Mouse (Mus musculus) right cerebral cortex, postnatal 4 days (tissue): ENCODE measurements around the gene Tbc1d22a.

Experiments used
- DNase-seq: peaks from one replicate; pipeline ENCODE4 v3.0.0-alpha.2; 2022

Tbc1d22a gene

GRCm38 (mm10) chr15:86239801-86240200, 25.5 kb downstream of the Tbc1d22a start:
- peak; percentile 63 for DNase-seq

DNA sequence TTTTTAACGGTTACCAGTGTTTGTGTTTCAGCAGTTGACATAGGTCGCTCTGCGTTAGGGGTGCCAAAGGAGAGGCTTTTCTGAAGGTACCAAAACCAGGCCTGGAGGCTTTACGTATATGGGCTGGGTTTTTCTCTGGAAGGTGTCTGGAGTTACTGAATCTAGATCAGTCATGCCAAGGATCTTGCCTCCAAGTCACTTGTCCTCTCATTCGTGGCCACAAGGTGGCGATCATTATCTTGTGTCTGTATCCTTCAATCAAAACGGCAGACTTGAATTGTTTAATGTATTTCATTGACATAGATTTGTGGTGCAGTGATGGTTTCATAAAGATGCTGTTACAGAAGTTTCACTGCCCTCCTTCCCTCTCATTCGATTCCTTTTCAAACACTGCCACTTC, 29.4 kb downstream of the Tbc1d22a start:
- DNase-seq: peak; percentile 76

DNA sequence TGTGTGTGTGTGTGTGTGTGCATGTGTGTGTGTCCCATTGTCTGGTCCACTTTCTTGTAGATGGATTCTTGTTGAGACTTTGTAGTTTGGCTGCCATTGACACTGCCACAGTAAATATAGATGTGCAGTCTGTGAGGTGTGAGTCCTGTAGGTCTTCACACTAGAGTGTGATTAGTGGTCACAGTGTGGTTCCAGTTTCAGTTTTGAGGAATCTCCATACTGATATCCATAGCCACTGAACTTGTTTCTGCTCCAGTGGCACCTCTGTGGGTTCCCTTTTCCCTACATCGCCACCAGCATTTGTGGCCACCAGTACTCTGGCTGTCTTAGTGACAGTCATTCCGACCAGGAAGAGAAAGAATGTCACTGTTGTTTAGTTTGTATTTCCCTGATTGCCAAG, 30.1 kb downstream of the Tbc1d22a start:
- DNase-seq: no peak

DNA sequence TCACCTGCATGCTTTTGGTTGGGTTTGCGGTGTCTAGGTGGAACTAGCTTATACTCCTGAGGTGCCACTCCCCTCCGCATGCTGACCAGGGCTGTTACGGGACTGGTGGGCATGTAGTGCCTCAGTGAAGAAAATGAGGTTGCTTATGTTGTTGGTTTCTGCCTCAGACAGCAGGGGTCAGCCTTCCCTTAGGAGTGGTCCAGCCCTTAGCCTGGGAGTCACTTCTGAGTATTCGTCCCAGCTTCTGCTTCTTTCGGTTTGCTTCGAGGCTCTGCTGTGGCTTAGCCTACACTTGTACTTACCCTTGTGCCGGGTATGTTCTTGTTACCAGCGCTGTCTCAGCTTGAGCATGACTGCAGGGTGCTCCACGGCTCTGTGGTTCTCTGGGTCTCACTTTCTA, 36.0 kb downstream of the Tbc1d22a start:
- DNase-seq: peak; percentile 58

- no peak for DNase-seq
Observed at GRCm38 (mm10) chr15:86252130-86252529, 37.9 kb downstream of the Tbc1d22a start.

GRCm38 (mm10) chr15:86252684-86253083, 38.4 kb downstream of the Tbc1d22a start:
- no peak for DNase-seq

GRCm38 (mm10) chr15:86253411-86253810, 39.2 kb downstream of the Tbc1d22a start:
- DNase-seq: no peak

GRCm38 (mm10) chr15:86256201-86256600, 41.9 kb downstream of the Tbc1d22a start:
- DNase-seq: no peak

DNA sequence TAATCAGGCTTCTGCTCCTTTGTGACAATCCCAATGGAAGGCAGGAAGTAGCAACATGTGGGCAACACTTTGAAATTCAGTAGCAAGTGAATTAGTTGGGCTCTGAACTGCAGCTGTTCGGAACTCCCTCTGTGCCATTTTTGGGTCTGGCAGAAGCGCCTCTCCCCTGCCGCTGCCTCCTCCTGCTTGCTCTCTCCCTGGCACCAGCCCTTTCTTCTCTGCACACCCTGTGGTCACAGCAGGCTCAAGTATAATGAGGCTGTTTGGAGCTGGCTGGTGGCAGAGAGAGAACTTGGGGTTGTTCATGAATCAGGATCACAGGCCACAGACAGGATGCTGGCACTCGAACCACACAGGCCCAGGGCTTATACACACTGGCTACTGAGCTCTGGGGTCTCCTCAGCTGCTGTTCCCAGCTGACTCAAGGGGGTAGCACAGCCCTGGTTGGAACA, 42.5 kb downstream of the Tbc1d22a start:
- no peak for DNase-seq

DNA sequence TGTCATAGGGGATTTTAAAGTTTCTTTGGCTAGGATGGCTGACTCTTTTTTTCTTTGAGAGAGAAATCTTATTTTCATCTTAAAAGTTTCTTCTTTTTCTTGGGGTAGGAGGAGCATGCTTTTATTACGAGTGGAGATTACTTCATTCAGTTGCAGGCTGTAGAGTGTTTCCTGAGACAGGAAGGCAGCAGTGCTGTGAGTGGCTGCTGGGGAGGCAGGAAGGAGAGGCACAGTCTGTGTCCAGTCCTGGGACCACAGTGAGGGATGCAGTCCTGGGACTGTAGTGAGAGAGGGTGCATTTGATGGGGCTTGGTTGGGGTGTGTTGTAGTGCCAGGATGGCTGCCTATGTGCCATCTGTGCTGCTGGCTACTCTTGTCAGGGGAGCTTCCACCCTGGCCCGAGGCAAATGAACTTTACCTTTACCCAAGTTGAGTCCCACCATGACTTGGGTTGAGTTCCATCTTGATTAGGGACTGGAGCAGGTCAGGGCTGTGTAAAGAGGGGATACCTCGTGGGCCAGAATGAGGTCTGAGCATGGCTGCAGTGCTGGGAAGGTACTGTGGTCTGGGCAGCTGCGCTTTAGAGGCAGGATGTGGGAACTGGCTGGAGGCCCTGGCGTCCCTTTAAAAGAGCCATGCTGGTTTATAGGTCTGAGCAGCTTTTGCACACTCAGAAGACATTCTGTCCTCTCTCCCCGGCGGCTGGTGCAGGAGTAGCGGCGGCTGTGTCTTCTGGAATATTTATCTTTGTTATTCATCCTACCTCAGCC, 43.8 kb downstream of the Tbc1d22a start:
- no peak for DNase-seq

GRCm38 (mm10) chr15:86259233-86259632, 45.0 kb downstream of the Tbc1d22a start:
- DNase-seq: no peak

GRCm38 (mm10) chr15:86260111-86260510, 45.9 kb downstream of the Tbc1d22a start:
- DNase-seq: no peak

DNA sequence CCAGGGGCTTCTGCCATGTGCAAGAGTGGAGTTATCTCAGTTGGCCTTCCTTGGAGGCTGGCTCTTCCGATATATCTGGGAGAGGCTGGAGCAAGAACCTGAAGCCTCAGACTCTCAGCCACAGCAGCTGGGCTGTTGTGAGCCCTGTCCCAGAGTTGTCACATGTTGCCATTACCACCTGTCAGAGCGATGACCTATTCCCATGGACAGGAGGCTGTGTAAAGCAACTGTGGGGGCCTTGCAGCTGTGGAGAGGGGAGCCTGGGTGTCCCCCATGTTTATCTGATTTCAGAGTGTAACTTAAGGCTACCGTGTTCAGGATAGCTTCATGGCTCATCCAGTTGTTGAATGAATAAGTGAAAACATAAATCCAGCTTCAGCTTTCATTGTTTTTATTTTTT, 50.1 kb downstream of the Tbc1d22a start:
- DNase-seq: no peak

DNA sequence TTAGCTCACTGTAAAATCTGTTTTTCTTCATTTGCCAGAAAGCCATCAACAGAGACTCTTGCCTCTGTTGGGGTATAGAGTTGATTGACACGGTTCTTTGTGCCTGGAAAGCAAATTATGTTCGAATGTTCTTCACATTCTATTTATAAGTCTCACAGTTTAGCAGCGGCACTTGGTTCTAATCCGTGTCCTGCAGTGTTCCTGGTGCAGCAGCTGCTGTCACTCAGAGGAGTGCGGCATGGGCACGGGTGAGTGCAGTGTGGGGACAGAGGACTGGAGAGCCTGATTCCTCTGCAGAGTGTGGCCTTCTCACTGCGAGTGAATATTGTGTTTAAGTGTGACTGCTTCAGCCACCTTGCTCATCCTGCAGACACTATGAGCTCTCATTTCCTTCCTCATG, 50.5 kb downstream of the Tbc1d22a start:
- no peak for DNase-seq

DNA sequence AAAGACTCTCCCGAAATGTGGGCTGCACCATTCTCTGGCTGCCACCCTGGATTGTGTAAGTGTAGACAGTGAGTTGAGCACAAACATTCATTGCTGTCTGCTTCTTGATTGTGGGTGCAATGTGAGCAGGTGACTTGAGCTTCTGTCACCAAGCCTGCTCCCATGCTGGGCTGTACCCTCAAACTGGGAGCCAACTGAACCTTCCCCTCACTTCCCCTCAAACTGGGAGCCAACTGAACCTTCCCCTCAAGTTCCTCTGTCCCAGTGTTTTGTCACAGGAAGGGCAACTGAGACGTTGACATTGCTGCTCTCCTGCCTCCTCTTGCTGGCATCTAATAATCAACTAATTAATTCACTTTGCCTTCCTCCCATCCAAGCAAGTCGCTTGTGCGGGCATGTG, 52.7 kb downstream of the Tbc1d22a start:
- DNase-seq: no peak

DNA sequence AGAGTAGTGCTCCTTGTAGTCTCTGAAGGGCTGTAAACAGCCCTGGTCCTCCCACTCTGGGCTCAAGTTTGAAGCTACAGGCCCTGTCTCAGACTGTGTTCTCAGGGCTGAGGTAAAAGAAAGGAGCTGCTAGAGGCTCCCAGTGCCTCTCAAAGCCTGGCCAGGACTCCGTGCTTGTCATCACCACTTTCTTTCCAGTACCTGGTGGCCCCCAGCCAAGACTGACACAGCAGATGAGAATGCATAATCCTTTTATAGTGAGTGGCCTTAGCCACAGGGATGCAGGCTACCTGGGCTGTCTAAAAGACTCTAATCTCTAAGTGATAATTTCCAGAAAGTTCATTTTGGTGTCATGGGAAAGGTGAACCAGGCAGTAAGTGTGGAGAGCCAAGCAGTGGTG, 54.3 kb downstream of the Tbc1d22a start:
- DNase-seq: no peak

DNA sequence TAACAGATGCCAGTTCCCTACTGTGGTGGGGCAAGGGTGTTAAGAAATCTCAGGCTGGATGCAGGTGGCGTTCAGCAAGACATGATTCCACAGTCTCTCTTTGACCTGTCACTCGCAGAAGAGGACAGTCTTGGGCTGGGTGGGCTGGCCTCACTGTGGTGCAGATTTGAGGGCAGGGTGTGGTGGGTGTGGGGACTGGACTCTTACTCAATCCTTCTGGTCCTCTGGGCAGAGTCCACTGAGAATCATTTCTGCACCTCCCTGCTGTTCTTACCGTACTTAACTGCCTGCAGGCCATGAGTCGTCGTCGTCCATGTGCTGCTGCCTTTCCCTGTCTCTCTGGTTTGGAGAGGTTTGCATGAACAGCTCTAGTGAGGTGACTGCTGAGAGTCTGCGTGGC, 61.5 kb downstream of the Tbc1d22a start:
- no peak for DNase-seq

GRCm38 (mm10) chr15:86276538-86277264, 62.4 kb downstream of the Tbc1d22a start:
- no peak for DNase-seq

DNA sequence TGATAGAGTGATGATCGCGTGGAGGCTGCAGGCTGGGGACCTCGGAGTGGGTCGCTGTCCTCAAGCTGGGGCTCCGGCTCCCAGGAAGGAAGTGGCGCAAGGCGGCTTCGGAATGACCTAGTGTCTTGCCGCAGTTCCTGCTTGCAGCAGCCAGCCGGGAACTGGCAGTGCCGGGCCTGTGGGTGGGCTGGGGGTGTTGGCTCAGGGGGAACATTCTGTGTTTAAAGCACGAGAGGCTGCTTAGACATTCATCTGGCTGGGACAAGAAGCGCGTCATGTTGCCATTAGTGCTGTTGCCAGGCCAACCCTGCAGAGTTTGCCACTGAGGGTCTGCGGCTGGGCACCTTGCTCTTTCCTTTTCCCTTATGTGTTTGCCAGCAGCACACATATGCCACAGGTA, 63.2 kb downstream of the Tbc1d22a start:
- peak; percentile 46 for DNase-seq

GRCm38 (mm10) chr15:86279059-86279974, 65.1 kb downstream of the Tbc1d22a start:
- DNase-seq: no peak

- DNase-seq: no peak
Observed at GRCm38 (mm10) chr15:86280137-86280536, 65.9 kb downstream of the Tbc1d22a start.

GRCm38 (mm10) chr15:86283238-86283637, 69.0 kb downstream of the Tbc1d22a start:
- no peak for DNase-seq

DNA sequence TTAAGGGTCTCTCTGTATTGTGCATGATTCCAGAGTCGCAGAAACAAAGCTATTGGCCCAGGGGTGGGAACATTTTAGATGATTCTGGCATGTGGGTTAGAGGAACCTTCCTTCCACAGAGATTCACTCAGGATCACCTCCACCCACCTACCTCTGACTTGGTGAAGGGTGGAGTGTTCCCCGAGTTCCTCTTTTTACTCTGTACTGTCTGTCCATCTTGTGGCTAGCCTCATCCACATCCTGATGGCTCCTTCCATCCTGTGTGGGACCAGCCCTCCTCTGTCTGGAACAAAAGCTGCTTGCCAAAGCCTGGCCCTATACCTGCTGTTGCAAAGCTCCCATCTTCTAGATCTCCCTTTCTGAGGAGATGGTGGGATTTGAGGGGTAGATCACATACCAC, 71.0 kb downstream of the Tbc1d22a start:
- no peak for DNase-seq
